In genomic region chr19:29063577-29064363, GRCm38 (mm10) we compare ENCODE assay signal across 8 mouse cellular contexts. TPM values are rescaled to one million over a fixed set of nuclear protein-coding genes. Genes with fewer than 3 reads are reported as not detected.
DNase-seq lines count a peak whose midpoint lies in the region; ATAC-seq and TF ChIP-seq lines count a peak whose summit lies in the region.

No protein-coding gene starts in this region.

- TF ChIP-seq EP300 in CH12.LX (IDR thresholded peaks at IDR 0.05; ENCODE audit: low read length): peak; percentile 56

- TF ChIP-seq POLR2A in CH12.LX (IDR thresholded peaks at IDR 0.05; ENCODE audit: low read depth, low read length): peak; percentile 40

- H3K9me3 ChIP-seq in CH12.LX (replicated peaks; ENCODE audit: low read length): no peaks in the 10 kb centered on the region
- no peaks in the 10 kb centered on the region for H3K9me3 ChIP-seq in forebrain, embryonic 10.5 days
- no peaks in the 10 kb centered on the region for H3K9me3 ChIP-seq in heart, embryonic 15.5 days (replicated peaks)
- no peaks in the 10 kb centered on the region for H3K9me3 ChIP-seq in liver, embryonic 13.5 days (replicated peaks)
- H3K9me3 ChIP-seq in stomach, embryonic 14.5 days (ENCODE audit: control insufficient read depth, low read depth, low read length): no peaks in the 10 kb centered on the region

- peak; percentile 95 for DNase-seq in CH12.LX (ENCODE audit: extremely low read depth)
- peak; percentile 93 for DNase-seq in c-Kit-positive CD71-negative TER-119-negative erythroid progenitor cells, embryonic 14.5 days (ENCODE audit: low read depth)
- DNase-seq in forebrain, embryonic 10.5 days (ENCODE audit: extremely low spot score, low spot score): peak; percentile 89
- peak; percentile 94 for DNase-seq in kidney, postnatal 14 days
- DNase-seq in liver, embryonic 13.5 days: peak; percentile 84
- DNase-seq in natural killer cell, adult 2 months (ENCODE audit: low spot score in 2 of 2): peak; percentile 89 to 93

- H3K36me3 ChIP-seq in CH12.LX (replicated peaks in 1 of 2; ENCODE audit: control insufficient read depth in 1 of 2, insufficient read depth in 1 of 2, low read length in 1 of 2): no peaks in the 10 kb centered on the region
- H3K36me3 ChIP-seq in forebrain, embryonic 10.5 days (replicated peaks): no peaks in the 10 kb centered on the region
- no peaks in the 10 kb centered on the region for H3K36me3 ChIP-seq in heart, embryonic 15.5 days
- H3K36me3 ChIP-seq in liver, embryonic 13.5 days: no peaks in the 10 kb centered on the region; the same call in 1 of the 2 replicates
- H3K36me3 ChIP-seq in stomach, embryonic 14.5 days (ENCODE audit: control insufficient read depth, insufficient read depth, low read length): no peaks in the 10 kb centered on the region

- H3K4me3 ChIP-seq in CH12.LX (replicated peaks in 1 of 3; ENCODE audit: low read depth in 2 of 3, low read length in 2 of 3, poor library complexity in 1 of 3): peak overlapping the region; percentile 24 to 64 (median 44)
- H3K4me3 ChIP-seq in forebrain, embryonic 10.5 days: peak overlapping the region; percentile 23; the same call in 1 of the 2 replicates
- H3K4me3 ChIP-seq in heart, embryonic 15.5 days: peak overlapping the region; percentile 18
- peak overlapping the region; percentile 42 for H3K4me3 ChIP-seq in liver, embryonic 13.5 days (replicated peaks)
- H3K4me3 ChIP-seq in stomach, embryonic 14.5 days (ENCODE audit: low read depth, low read length): no peak overlapping the region; the same call in 1 of the 2 replicates

- in situ Hi-C loops in CH12.LX (cut with MboI; ENCODE audit: low pct_ligation_motif_present, low pct_unique_long_range_greater_than_20kb, low sequenced_read_pairs): loop anchor here (25.0 kb wide), 1 partner anchor 449 kb away; the partner anchor contains the start of gene Ric1

- no peaks in the 10 kb centered on the region for H3K27me3 ChIP-seq in CH12.LX (replicated peaks)
- no peaks in the 10 kb centered on the region for H3K27me3 ChIP-seq in forebrain, embryonic 10.5 days (ENCODE audit: poor library complexity, severe bottlenecking)
- no peaks in the 10 kb centered on the region for H3K27me3 ChIP-seq in heart, embryonic 15.5 days
- H3K27me3 ChIP-seq in liver, embryonic 13.5 days: no peaks in the 10 kb centered on the region
- no peaks in the 10 kb centered on the region for H3K27me3 ChIP-seq in stomach, embryonic 14.5 days (ENCODE audit: control insufficient read depth, insufficient read depth, low read length)

- peak overlapping the region; percentile 52; the same call in 1 of the 2 replicates for H3K9ac ChIP-seq in CH12.LX (ENCODE audit: insufficient read depth, low read depth)
- H3K9ac ChIP-seq in heart, embryonic 15.5 days: 0 out of 2 replicates have a peak overlapping the region, but pooled peaks have one; percentile 8
- peak overlapping the region; percentile 71 for H3K9ac ChIP-seq in liver, embryonic 13.5 days
- H3K9ac ChIP-seq in stomach, embryonic 14.5 days (replicated peaks; ENCODE audit: low read depth, low read length): no peak overlapping the region

- H3K79me2 ChIP-seq in CH12.LX (replicated peaks; ENCODE audit: control insufficient read depth, extremely low read depth, insufficient read depth, poor library complexity, severe bottlenecking): no peaks in the 10 kb centered on the region

- TF ChIP-seq CTCF in CH12.LX (conservative IDR thresholded peaks at IDR 0.05 in 1 of 2, IDR thresholded peaks at IDR 0.05 in 1 of 2; ENCODE audit: low read depth in 2 of 2, low read length in 2 of 2): peak; percentile 80 to 96

- peak; percentile 98 for TF ChIP-seq RAD21 in CH12.LX (IDR thresholded peaks at IDR 0.05; ENCODE audit: low read depth, low read length)

- H3K4me1 ChIP-seq in CH12.LX (ENCODE audit: control insufficient read depth in 1 of 2, insufficient read depth in 2 of 2): peaks cover 2 to 17% of the 10 kb centered on the region in 2 experiments; a peak in 3 of 4 replicates
- peaks cover 36% of the 10 kb centered on the region for H3K4me1 ChIP-seq in forebrain, embryonic 10.5 days
- peaks cover 18% of the 10 kb centered on the region for H3K4me1 ChIP-seq in heart, embryonic 15.5 days (replicated peaks)
- peaks cover 44% of the 10 kb centered on the region for H3K4me1 ChIP-seq in liver, embryonic 13.5 days (replicated peaks)
- no peaks in the 10 kb centered on the region for H3K4me1 ChIP-seq in stomach, embryonic 14.5 days (ENCODE audit: control insufficient read depth, insufficient read depth, low read length)

- peak; percentile 61; the same call in 1 of the 2 replicates for ATAC-seq in heart, embryonic 15.5 days (replicated peaks; ENCODE audit: insufficient number of reproducible peaks, insufficient read depth, low FRiP score, low read depth)
- peak; percentile 45 for ATAC-seq in liver, embryonic 13.5 days (ENCODE audit: low read depth)
- peak; percentile 74; the same call in 1 of the 2 replicates for ATAC-seq in stomach, embryonic 14.5 days (ENCODE audit: insufficient number of reproducible peaks, insufficient read depth, low FRiP score, low read depth)

- peak overlapping the region; percentile 85 for H3K4me2 ChIP-seq in CH12.LX (ENCODE audit: insufficient read depth, low read depth, poor library complexity, severe bottlenecking)
- H3K4me2 ChIP-seq in heart, embryonic 15.5 days: peak overlapping the region; percentile 56
- H3K4me2 ChIP-seq in liver, embryonic 13.5 days: peak overlapping the region; percentile 73
- peak overlapping the region; percentile 31 for H3K4me2 ChIP-seq in stomach, embryonic 14.5 days (replicated peaks; ENCODE audit: low read depth, low read length)

- 20% methylated on average over 18 of the region's 18 CpGs for WGBS in forebrain, embryonic 10.5 days
- 14% methylated on average over 18 of the region's 18 CpGs for WGBS in heart, embryonic 15.5 days
- 10% methylated on average over 18 of the region's 18 CpGs for WGBS in liver, embryonic 13.5 days (ENCODE audit: insufficient replicate concordance)
- 17% methylated on average over 18 of the region's 18 CpGs for WGBS in stomach, embryonic 14.5 days

- H3K27ac ChIP-seq in CH12.LX (ENCODE audit: insufficient read depth, low read depth): peak overlapping the region; percentile 15; the same call in 1 of the 2 replicates
- peak overlapping the region; percentile 70 for H3K27ac ChIP-seq in forebrain, embryonic 10.5 days
- peak overlapping the region; percentile 24; the same call in 1 of the 2 replicates for H3K27ac ChIP-seq in heart, embryonic 15.5 days
- H3K27ac ChIP-seq in liver, embryonic 13.5 days: peak overlapping the region; percentile 96
- H3K27ac ChIP-seq in stomach, embryonic 14.5 days (ENCODE audit: low read length): no peak overlapping the region; the same call in 1 of the 2 replicates

- dilution Hi-C loops in CH12.LX (cut with MboI; ENCODE audit: extremely low pct_ligation_motif_present, extremely low pct_unique_long_range_greater_than_20kb, low sequenced_read_pairs): no loop called here

TF ChIP-seq in CH12.LX, 34 proteins besides CTCF, POLR2A, EP300 and RAD21 (continues in another document):
- TF ChIP-seq NELFE (IDR thresholded peaks at IDR 0.05; ENCODE audit: low read depth, low read length) (0 out of 2 replicates have a peak, but pooled peaks have one; percentile 13), MEF2A (IDR thresholded peaks at IDR 0.05; ENCODE audit: borderline replicate concordance, low read depth, low read length) (peak; percentile 65), ZKSCAN1 (IDR thresholded peaks at IDR 0.05; ENCODE audit: borderline replicate concordance, low read depth, low read length) (no peak), USF1 (IDR thresholded peaks at IDR 0.05; ENCODE audit: low read depth, low read length) (peak; percentile 99), SMC3 (IDR thresholded peaks at IDR 0.05; ENCODE audit: low read depth, low read length) (peak; percentile 83), TBP (conservative IDR thresholded peaks at IDR 0.05; ENCODE audit: low read depth, low read length) (no peak), IRF4 (IDR thresholded peaks at IDR 0.05; ENCODE audit: low read depth, low read length) (peak; percentile 99), NRF1 (IDR thresholded peaks at IDR 0.05; ENCODE audit: low read depth, low read length) (no peak), HCFC1 (IDR thresholded peaks at IDR 0.05; ENCODE audit: low read depth, low read length) (peak; percentile 53), CHD1 (IDR thresholded peaks at IDR 0.05; ENCODE audit: low read depth, low read length) (no peak), RCOR1 (conservative IDR thresholded peaks at IDR 0.05; ENCODE audit: low read depth, low read length) (peak; percentile 76; the same call in 1 of the 2 replicates), GABPA (IDR thresholded peaks at IDR 0.05; ENCODE audit: insufficient replicate concordance, low read depth, low read length) (no peak), CHD2 (IDR thresholded peaks at IDR 0.05; ENCODE audit: low read length) (peak; percentile 96), JUN (IDR thresholded peaks at IDR 0.05; ENCODE audit: insufficient read depth, low read depth, low read length) (peak; percentile 74), TCF12 (IDR thresholded peaks at IDR 0.05; ENCODE audit: low read depth, low read length) (peak; percentile 73), MAZ (IDR thresholded peaks at IDR 0.05; ENCODE audit: low read depth, low read length) (peak; percentile 67; the same call in 1 of the 2 replicates), MYC (IDR thresholded peaks at IDR 0.05; ENCODE audit: low read depth, low read length) (peak; percentile 57; the same call in 1 of the 2 replicates), SIN3A (IDR thresholded peaks at IDR 0.05; ENCODE audit: low read length) (peak; percentile 77; the same call in 1 of the 2 replicates)

RNA-seq across cellular contexts. Expression of gene Ak3, which starts 16.0 kb away (rescaled TPM):
- total RNA-seq in CH12.LX (2012; rRNA removed) (21.3 TPM in 2 replicates), CH12.LX (2014; rRNA removed) (33.9 and 36.0 TPM in 2 replicates)
- polyA plus RNA-seq in CH12.LX (2012; ENCODE audit: insufficient read length, low read depth): 36.5 and 38.8 TPM in 2 replicates
- polyA plus RNA-seq in forebrain, embryonic 10.5 days (2016; fragmentation: Nextera tagmentation; extraction: Ambion mirVana): 82.9 and 85.3 TPM in 2 replicates
- polyA plus RNA-seq in heart, embryonic 15.5 days (2015; fragmentation: Nextera tagmentation; extraction: Ambion mirVana): 87.6 and 87.7 TPM in 2 replicates
- 42.7 and 54.3 TPM in 2 replicates for polyA plus RNA-seq in liver, embryonic 13.5 days (2015; fragmentation: Nextera tagmentation; extraction: Ambion mirVana)
- 85.1 and 97.2 TPM in 2 replicates for polyA plus RNA-seq in stomach, embryonic 14.5 days (2014; fragmentation: Nextera tagmentation; extraction: Ambion mirVana)

RNA-seq across cellular contexts. Expression of gene Rcl1, which starts 37.4 kb away (rescaled TPM):
- 63.4 and 80.2 TPM in 2 replicates for total RNA-seq in CH12.LX (2012; rRNA removed)
- total RNA-seq in CH12.LX (2014; rRNA removed): 103 and 109 TPM in 2 replicates
- 104 and 126 TPM in 2 replicates for polyA plus RNA-seq in CH12.LX (2012; ENCODE audit: insufficient read length, low read depth)
- 86.9 and 91.6 TPM in 2 replicates for polyA plus RNA-seq in forebrain, embryonic 10.5 days (2016; fragmentation: Nextera tagmentation; extraction: Ambion mirVana)
- polyA plus RNA-seq in heart, embryonic 15.5 days (2015; fragmentation: Nextera tagmentation; extraction: Ambion mirVana): 14.2 and 25.7 TPM in 2 replicates
- polyA plus RNA-seq in liver, embryonic 13.5 days (2015; fragmentation: Nextera tagmentation; extraction: Ambion mirVana): 73.8 and 82.4 TPM in 2 replicates
- polyA plus RNA-seq in stomach, embryonic 14.5 days (2014; fragmentation: Nextera tagmentation; extraction: Ambion mirVana): 50.7 and 57.8 TPM in 2 replicates

Comparison
In these comparisons a context has a peak if more than half of its experiments do, and no peak if none do; other contexts are left out.
1. H3K4me2 ChIP-seq: peak in every context shown above with its lines; median percentile 85 in CH12.LX; 73 in liver, embryonic 13.5 days; 56 in heart, embryonic 15.5 days; 31 in stomach, embryonic 14.5 days.